12 mouse cellular contexts compared by ENCODE assay signal in the genomic region with DNA sequence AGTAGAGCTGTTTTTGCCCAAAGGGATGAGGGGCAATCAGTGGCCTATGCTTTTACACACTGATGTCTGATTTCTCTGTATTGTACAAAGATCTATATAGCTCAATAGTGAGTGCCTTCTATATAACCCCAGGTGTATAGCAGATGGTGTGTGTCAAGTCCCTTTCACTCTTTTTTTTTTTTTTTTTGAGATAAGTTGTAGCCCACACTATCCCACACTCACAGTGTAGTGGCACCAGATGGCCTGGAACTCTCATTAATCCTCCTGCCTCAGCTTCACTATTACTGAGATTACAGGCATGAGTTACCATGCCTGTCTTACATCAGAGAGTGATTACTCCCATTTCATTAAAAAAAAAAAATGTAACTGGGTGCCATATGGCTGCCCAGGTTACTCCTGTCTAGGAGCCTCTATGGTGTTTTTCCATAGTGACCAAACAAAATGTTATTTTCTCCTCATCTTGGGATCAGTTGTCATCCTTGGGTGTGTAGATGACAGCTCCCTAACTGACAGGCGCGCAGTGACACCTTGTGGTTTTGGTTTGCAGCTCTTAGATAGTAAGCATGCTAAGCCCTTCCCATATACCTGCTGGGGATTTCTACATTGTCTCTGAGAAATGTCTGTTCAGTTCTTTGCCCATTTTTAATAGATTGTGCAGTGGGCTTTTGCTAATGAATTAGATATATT.
DNase-seq lines count a peak whose midpoint lies in the region; ATAC-seq lines count a peak whose summit lies in the region.
"Had no signal": no experiment of that assay in that cellular context is flagged by ENCODE, and none has a peak within 500 bp of the region (broad histone marks: within the 10 kb centered on the region; RNA-seq: fewer than 3 reads in every experiment).

No protein-coding gene starts in this region.

- 0 out of 2 replicates have a peak, but pooled peaks have one; percentile 26 for ATAC-seq in neural tube, embryonic 12.5 days (ENCODE audit: low FRiP score, low read depth)
- ATAC-seq in neural tube, embryonic 15.5 days (ENCODE audit: low FRiP score): no peak
- peak; percentile 82 for ATAC-seq in forebrain, embryonic 13.5 days

- WGBS in neural tube, embryonic 12.5 days: 51% methylated on average over 2 of the region's 2 CpGs
- WGBS in neural tube, embryonic 15.5 days: 61% methylated on average over 2 of the region's 2 CpGs
- 65% methylated on average over 2 of the region's 2 CpGs for WGBS in forebrain, embryonic 13.5 days

- H3K27ac ChIP-seq in neural tube, embryonic 12.5 days: no peak overlapping the region
- no peak overlapping the region for H3K27ac ChIP-seq in neural tube, embryonic 15.5 days (replicated peaks)
- no peak overlapping the region for H3K27ac ChIP-seq in forebrain, embryonic 13.5 days
- H3K27ac ChIP-seq: embryonic facial prominence, embryonic 15.5 days had no signal

- H3K9ac ChIP-seq in neural tube, embryonic 12.5 days: no peak overlapping the region
- H3K9ac ChIP-seq in neural tube, embryonic 15.5 days (replicated peaks): no peak overlapping the region
- no peak overlapping the region for H3K9ac ChIP-seq in forebrain, embryonic 13.5 days
- H3K9ac ChIP-seq: embryonic facial prominence, embryonic 15.5 days had no signal

- no peaks in the 10 kb centered on the region for H3K9me3 ChIP-seq in neural tube, embryonic 12.5 days
- H3K9me3 ChIP-seq in neural tube, embryonic 15.5 days (replicated peaks): no peaks in the 10 kb centered on the region
- no peaks in the 10 kb centered on the region for H3K9me3 ChIP-seq in forebrain, embryonic 13.5 days (replicated peaks)
- H3K9me3 ChIP-seq: embryonic facial prominence, embryonic 15.5 days had no signal

- no peaks in the 10 kb centered on the region for H3K27me3 ChIP-seq in neural tube, embryonic 12.5 days (replicated peaks)
- H3K27me3 ChIP-seq in neural tube, embryonic 15.5 days (replicated peaks): no peaks in the 10 kb centered on the region
- H3K27me3 ChIP-seq in forebrain, embryonic 13.5 days: no peaks in the 10 kb centered on the region
- H3K27me3 ChIP-seq: embryonic facial prominence, embryonic 15.5 days had no signal

- H3K4me2 ChIP-seq in neural tube, embryonic 12.5 days (replicated peaks): no peak overlapping the region
- no peak overlapping the region for H3K4me2 ChIP-seq in neural tube, embryonic 15.5 days
- no peak overlapping the region for H3K4me2 ChIP-seq in forebrain, embryonic 13.5 days
- H3K4me2 ChIP-seq: embryonic facial prominence, embryonic 15.5 days had no signal

- H3K4me3 ChIP-seq in neural tube, embryonic 12.5 days: no peak overlapping the region
- H3K4me3 ChIP-seq in neural tube, embryonic 15.5 days (replicated peaks): no peak overlapping the region
- no peak overlapping the region for H3K4me3 ChIP-seq in forebrain, embryonic 13.5 days
- H3K4me3 ChIP-seq: embryonic facial prominence, embryonic 15.5 days had no signal

- peak; percentile 6 for DNase-seq in adrenal gland, postnatal 14 days
- no peak for DNase-seq in adrenal gland, postnatal 4 days (ENCODE audit: low spot score in 2 of 2)
- peak; percentile 26 to 28 for DNase-seq in layer of hippocampus, postnatal 36 days
- no peak for DNase-seq in heart, adult 9 months (ENCODE audit: low spot score in 2 of 2)
- DNase-seq in spleen, postnatal 36 days (ENCODE audit: low spot score in 2 of 2): no peak
- DNase-seq: heart, postnatal 4 days; liver; lung, postnatal 4 days had no signal

- no peaks in the 10 kb centered on the region for H3K4me1 ChIP-seq in neural tube, embryonic 12.5 days
- H3K4me1 ChIP-seq in neural tube, embryonic 15.5 days: peaks cover 4% of the 10 kb centered on the region
- H3K4me1 ChIP-seq in forebrain, embryonic 13.5 days: no peaks in the 10 kb centered on the region
- H3K4me1 ChIP-seq: embryonic facial prominence, embryonic 15.5 days had no signal

- no peaks in the 10 kb centered on the region for H3K36me3 ChIP-seq in neural tube, embryonic 12.5 days
- no peaks in the 10 kb centered on the region for H3K36me3 ChIP-seq in neural tube, embryonic 15.5 days
- H3K36me3 ChIP-seq in forebrain, embryonic 13.5 days (ENCODE audit: poor library complexity, severe bottlenecking): no peaks in the 10 kb centered on the region
- H3K36me3 ChIP-seq: embryonic facial prominence, embryonic 15.5 days had no signal

Comparison
In these comparisons a context has a peak if more than half of its experiments do, and no peak if none do; other contexts are left out.
1. DNase-seq: peak in adrenal gland, postnatal 14 days (single experiment) and layer of hippocampus, postnatal 36 days (2 of 2); none in adrenal gland, postnatal 4 days (0 of 2), heart, adult 9 months (0 of 2) and spleen, postnatal 36 days (0 of 2).